Mouse (Mus musculus) kidney, adult 2 months (tissue): ENCODE measurements at regions not wholly inside any gene's neighbourhood (a gene's known extent, or its start where the extent isn't known, plus 50 kb on each side); places are given as distances from the start of the nearest gene placed in this dataset.

Source experiments
- DNase-seq: peaks from one replicate; pipeline ENCODE4 v3.0.0; 2021
- H3K27ac ChIP-seq: fragments of 200-500 bp; 2 replicates; pipeline ENCODE4 v1.5.1; 2012; ENCODE audit warnings: low read depth, low read length, control low read depth, inconsistent platforms; ENCODE audit not compliant: insufficient read depth
- H3K27me3 ChIP-seq: fragments of 200-500 bp; replicated peaks from 2 replicates; pipeline ENCODE4 v1.6.1; 2012; ENCODE audit warnings: mild to moderate bottlenecking, moderate library complexity, low read length, inconsistent platforms; ENCODE audit not compliant: control insufficient read depth, insufficient read depth
- H3K36me3 ChIP-seq: fragments of 200-500 bp; 2 replicates; pipeline ENCODE4 v1.6.1; 2012; ENCODE audit warnings: mild to moderate bottlenecking, moderate library complexity, low read length, inconsistent platforms; ENCODE audit not compliant: control insufficient read depth, insufficient read depth
- H3K4me1 ChIP-seq: fragments of 200-500 bp; 2 replicates; pipeline ENCODE4 v1.6.1; 2011; ENCODE audit warnings: low read length; ENCODE audit not compliant: control insufficient read depth, insufficient read depth
- H3K4me3 ChIP-seq: fragments of 200-500 bp; 2 replicates; pipeline ENCODE4 v1.5.1; 2011; ENCODE audit warnings: mild to moderate bottlenecking, low read depth, low read length, control low read depth; ENCODE audit not compliant: insufficient read depth
- CTCF ChIP-seq: fragments of 200-500 bp; conservative IDR thresholded peaks from 2 replicates; pipeline ENCODE4 v1.5.1; 2011; ENCODE audit warnings: low read depth, mild to moderate bottlenecking, control low read depth, low read length, moderate library complexity, mixed read lengths; ENCODE audit not compliant: insufficient read depth, insufficient read length
- POLR2A ChIP-seq: fragments of 200-500 bp; IDR thresholded peaks from one replicate; pipeline ENCODE4 v1.6.1; 2011; ENCODE audit warnings: low read depth, low read length, control low read depth
- whole genome bisulfite sequencing: fragments of 180-500 bp; shearing (Covaris S2); methylation state at CpG from one replicate; pipeline ENCODE4 v1.1.7; 2018; 5-methylcytosine and 5-hydroxymethylcytosine counted together

DNA sequence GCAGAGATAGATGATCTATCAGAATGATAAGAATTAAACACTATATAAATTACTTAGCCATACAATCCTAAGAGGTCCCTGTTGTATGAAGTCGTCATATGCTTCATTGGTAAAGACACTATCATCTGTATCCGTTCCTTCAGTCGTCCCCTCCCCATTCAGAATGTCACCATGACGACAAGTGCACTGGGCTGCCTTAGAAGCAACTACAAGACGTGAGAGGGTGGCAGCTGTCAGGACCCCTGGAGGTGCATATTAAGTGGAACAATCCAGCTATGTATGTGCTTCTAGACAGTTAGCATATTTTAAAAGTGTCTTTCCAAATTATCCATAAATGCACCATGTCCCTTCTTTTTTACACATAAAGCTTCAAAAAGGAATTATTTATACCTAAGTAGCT, 343.0 kb upstream of the 5930422O12Rik start:
- TF ChIP-seq CTCF (no peak), POLR2A (no peak)
- Histone ChIP-seq H3K4me3 (no peak overlapping the region), H3K36me3 (no peaks in the 10 kb centered on the region), H3K27me3 (no peaks in the 10 kb centered on the region; the same call in 1 of the 2 replicates), H3K4me1 (no peaks in the 10 kb centered on the region), H3K27ac (no peak overlapping the region)
- 67% methylated on average over 5 of the region's 5 CpGs for WGBS
- no peak for DNase-seq

DNA sequence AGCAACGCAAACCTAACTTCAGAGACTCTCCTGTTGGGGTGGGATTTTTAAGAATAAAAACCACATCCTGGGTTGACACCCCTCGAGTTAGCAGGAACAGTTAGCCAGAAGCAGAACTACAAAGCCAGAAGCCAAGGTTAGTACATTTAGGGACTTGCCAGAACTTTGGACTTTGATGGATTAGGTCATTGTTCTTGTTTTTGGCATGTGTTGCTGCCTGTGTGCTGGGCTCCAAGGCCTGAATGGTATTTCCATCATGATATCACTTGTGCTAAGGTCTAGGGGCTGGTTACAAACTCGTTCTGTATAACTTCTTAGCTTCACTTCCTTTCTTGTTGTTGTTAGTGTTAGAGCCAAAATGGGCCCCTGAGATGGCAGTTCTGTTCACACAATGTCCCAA, 338.8 kb upstream of the 5930422O12Rik start:
- H3K4me1 ChIP-seq = no peaks in the 10 kb centered on the region
- DNase-seq = peak; percentile 1
- no peaks in the 10 kb centered on the region; the same call in 1 of the 2 replicates for H3K27me3 ChIP-seq
- WGBS = 56% methylated on average over 3 of the region's 3 CpGs
- TF ChIP-seq POLR2A (no peak), CTCF (no peak)
- no peak overlapping the region for H3K4me3 ChIP-seq
- H3K36me3 ChIP-seq = no peaks in the 10 kb centered on the region
- no peak overlapping the region for H3K27ac ChIP-seq

DNA sequence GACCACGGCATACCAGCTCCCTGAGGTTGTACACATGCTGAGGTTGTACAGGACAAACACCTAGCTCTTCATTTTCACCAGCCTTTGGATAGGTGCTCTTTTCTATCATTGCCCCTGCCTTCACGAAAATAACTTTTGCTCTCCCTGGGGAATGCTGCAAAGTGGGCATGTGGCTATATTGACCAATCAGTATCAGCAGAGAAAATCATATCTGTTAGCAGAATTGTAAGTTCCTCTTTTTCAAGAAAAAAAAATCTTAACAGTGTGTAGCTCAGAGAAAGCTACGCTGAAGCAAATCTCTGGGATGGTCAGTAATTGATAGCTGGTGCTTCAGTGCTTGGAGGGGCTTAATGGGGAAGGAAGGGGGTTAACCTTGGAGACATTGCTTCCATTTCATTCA, 319.6 kb upstream of the 5930422O12Rik start:
- H3K36me3 ChIP-seq = no peaks in the 10 kb centered on the region
- H3K4me1 ChIP-seq = no peaks in the 10 kb centered on the region
- H3K27me3 ChIP-seq = no peaks in the 10 kb centered on the region
- H3K4me3 ChIP-seq = no peak overlapping the region
- WGBS = 79% methylated on average over 3 of the region's 3 CpGs
- TF ChIP-seq CTCF (no peak), POLR2A (no peak)
- DNase-seq = no peak
- H3K27ac ChIP-seq = no peak overlapping the region

DNA sequence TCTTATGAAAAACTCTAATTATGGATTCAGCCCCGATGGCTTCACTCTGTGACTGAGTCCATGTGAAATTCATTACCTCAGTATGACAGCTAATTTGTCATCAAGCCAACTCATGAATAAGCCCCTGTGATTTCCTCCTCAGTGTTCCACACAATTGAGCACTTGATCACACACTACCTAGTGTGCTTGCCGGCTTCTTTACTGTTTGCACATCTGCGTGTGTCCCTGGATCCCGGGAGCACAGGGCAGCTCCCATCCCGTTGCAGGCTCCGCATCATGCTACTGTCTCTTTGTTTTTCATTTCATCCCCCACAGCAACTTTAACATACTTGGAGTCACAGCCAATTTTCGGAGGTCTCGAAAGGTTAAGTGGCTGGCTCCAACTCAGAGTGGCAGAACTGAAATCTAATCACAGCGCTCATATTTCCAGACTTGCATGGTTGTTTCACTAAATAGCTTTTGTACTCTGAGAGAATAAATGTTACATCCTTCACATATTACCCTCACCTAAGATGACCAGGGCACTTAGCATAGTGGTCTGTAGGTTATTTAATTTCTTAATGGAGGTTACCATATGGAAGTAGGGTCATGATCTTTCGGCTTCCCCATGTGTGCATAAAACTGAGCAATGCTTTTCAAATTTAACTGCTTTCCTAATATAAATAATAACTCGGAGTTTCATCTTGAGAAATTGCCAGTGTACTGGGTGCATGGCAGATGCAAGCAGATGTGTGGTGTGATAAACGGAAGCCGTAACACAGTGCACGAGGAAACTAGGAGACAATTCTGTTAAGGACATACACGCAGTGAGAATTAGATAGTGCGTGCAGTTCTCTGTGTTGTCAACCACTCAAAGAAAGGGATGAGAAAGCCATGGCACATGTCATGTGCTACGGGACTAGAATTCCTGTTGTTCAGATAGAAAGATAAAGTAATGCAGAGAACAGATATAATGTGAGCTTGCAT, 313.0 kb upstream of the 5930422O12Rik start:
- no peak for TF ChIP-seq CTCF
- TF ChIP-seq POLR2A = no peak
- Histone ChIP-seq H3K4me1 (no peaks in the 10 kb centered on the region), H3K27me3 (no peaks in the 10 kb centered on the region), H3K27ac (no peak overlapping the region), H3K36me3 (no peaks in the 10 kb centered on the region), H3K4me3 (no peak overlapping the region)
- no peak for DNase-seq
- 50% methylated on average over 17 of the region's 17 CpGs for WGBS

DNA sequence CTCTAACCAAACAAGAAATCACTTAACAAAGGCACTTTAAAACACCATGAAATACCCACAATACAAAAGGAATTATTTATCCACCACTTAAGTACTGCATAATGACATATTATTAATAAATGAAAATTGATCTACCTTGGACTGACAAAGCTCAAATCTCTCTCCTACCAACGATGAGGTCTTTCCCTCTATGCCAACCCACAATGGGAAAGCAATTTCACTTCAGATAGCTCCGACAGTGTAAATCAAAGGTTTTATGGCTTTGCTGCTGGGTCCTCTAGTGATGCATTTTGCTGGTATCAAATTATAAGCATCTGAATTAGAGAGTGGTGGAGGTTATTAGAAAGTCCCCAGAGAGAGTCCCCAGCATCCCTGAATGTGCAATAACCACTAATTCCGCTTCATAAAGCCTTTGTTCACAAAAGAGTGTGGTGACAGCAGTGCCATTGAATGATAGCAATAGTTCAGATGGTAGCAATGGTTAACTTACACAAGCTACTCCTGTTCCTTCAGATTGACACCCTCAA, 305.4 kb upstream of the 5930422O12Rik start:
- 48% methylated on average over 3 of the region's 3 CpGs for WGBS

DNA sequence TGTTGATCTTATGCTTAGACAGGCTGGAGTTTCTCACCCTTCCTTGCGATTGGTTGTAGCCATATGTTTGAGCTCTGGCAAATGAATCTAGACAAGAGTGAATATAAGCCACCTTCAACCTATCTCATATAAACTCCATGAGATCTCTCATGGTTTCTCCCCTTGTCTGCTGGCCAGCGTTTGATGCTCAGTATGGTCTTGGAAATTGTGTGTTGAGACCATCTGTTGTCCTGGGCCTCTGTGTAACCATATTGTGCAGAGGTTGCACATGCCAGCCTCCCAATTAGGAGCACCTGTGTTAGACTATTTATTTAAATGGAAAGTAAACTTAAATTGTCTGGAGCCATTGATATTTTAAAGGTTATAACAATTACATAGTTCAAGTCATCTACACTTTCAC, 301.5 kb upstream of the 5930422O12Rik start:
- H3K27ac ChIP-seq = no peak overlapping the region
- TF ChIP-seq CTCF (no peak), POLR2A (no peak)
- DNase-seq = no peak
- no peaks in the 10 kb centered on the region for H3K36me3 ChIP-seq
- 93% methylated on average over 2 of the region's 2 CpGs for WGBS
- H3K4me1 ChIP-seq = no peaks in the 10 kb centered on the region
- no peaks in the 10 kb centered on the region for H3K27me3 ChIP-seq
- no peak overlapping the region for H3K4me3 ChIP-seq

More for the DNA sequence above, 305.4 kb upstream of the 5930422O12Rik start:
- TF ChIP-seq CTCF = no peak
- TF ChIP-seq POLR2A = no peak
- Histone ChIP-seq H3K4me1 (no peaks in the 10 kb centered on the region), H3K27ac (no peak overlapping the region), H3K27me3 (no peaks in the 10 kb centered on the region), H3K4me3 (no peak overlapping the region), H3K36me3 (no peaks in the 10 kb centered on the region)
- DNase-seq = no peak

DNA sequence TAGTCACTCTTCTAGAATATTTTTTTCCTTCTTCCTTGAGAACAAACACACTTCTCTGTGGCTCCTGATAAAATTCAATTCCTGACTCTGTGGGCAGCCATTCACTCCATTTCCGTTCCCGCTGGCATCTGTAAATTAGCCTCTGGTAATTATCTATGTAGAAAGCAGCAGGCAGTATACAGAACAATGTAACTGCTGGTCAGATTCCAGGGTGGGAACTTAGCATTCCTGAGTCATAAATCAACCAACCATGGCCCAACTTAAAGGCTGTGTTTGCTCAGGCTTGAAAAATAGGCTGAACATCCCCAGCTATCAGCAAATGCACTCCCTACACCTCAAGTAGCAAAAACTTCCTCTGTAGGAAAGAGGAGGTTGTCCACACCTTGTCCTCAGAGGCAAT, 289.6 kb upstream of the 5930422O12Rik start:
- no peaks in the 10 kb centered on the region for H3K27me3 ChIP-seq
- H3K27ac ChIP-seq = no peak overlapping the region
- DNase-seq = no peak
- 17% methylated on average over 2 of the region's 2 CpGs for WGBS
- no peaks in the 10 kb centered on the region for H3K4me1 ChIP-seq
- TF ChIP-seq CTCF (no peak), POLR2A (no peak)
- no peaks in the 10 kb centered on the region for H3K36me3 ChIP-seq
- no peak overlapping the region for H3K4me3 ChIP-seq
